Mouse (Mus musculus) granulocyte monocyte progenitor cell, adult 5-6 weeks (primary cell): Measurements from ENCODE around the gene Hcn3. TPM values are rescaled to one million over a fixed set of nuclear protein-coding genes. Genes with fewer than 3 reads are reported as not detected.
A peak's percentile ranks its signal among the peaks of the same experiment; 100 is the strongest.

Source experiments
- ATAC-seq: replicated peaks from 2 replicates; pipeline ENCODE4 v1.8.0; 2016; ENCODE audit warnings: mild to moderate bottlenecking, moderate TSS enrichment, inconsistent platforms; ENCODE audit not compliant: poor library complexity, severe bottlenecking
- total RNA-seq, 2 experiments: library from RNA; stranded (forward) in 1 of 2; stranded (reverse) in 1 of 2; fragments of 200-712, 200-1000 nt in 1 of 2; fragments of >200 nt in 1 of 2; fragmentation: Nextera tagmentation in 1 of 2; gene quantifications; 2 replicates each; pipeline ENCODE4 v1.2.3; 2014 to 2017

The Hcn3 gene
- 0.77 TPM in 1 of 2 replicates, not detected in the other for total RNA-seq (2014; fragmentation: Nextera tagmentation)
- total RNA-seq (2017) = 0.56 and 0.82 TPM in 2 replicates

DNA sequence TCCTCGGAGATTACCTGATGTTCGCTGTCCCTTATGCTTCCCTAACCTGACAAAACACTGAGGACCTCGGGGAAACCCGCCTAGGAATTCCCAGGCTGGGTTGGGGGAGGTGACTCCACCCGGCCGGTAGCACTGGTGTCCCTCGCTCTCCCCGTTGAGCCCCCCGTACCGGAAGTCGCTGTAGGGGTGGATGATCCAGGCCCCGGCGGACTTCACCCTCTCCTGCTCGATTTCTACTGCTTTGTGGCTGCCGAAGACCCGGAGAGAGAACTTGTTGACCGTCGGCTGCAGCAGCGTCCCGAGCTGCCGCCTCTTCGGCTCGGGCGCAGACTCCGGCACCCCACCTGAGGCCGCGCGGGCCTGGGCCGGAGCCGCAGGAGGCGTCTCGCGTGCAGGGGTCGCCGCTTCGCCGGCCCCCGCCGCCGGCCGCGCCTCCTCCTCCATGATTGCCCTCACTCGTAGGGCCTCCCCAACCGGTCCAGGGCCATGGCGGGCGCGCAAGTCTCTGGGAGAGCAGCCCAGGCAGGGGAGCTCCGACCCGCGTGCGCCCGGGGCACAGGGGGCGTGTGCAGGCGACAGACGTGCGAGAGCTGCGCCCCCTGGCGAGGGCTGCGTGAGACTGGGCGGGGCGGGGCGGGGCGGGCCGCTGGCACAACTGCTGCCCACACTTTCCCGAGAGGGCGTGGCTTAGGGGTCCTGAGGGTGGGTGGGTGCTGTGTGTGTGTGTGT is at the start of gene Hcn3:
Hcn3 (minus strand) TSS at position 581 of the 729 bp plus-strand sequence.
- ATAC-seq = peak; percentile 60

DNA sequence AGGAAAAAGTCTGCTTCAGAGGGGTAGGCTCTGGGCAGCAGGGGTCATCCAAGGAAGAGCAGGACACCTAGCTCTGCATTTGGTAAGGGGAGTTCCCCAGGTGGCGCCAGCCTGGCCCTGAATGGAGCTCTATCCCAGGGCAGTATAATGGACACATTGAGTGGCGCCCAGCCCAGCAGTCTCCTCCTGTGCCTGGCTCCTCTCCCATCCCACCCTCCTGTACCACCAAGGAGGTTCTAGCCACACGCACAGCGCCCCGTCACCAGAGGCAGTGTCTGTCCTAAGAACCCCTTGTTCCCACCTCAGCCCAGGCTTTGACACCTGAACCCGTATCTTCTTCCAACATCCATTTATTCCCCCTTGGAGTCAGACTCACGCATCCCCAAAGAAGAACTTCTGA is 49.7 kb upstream of the Hcn3 start:
- ATAC-seq = no peak

DNA sequence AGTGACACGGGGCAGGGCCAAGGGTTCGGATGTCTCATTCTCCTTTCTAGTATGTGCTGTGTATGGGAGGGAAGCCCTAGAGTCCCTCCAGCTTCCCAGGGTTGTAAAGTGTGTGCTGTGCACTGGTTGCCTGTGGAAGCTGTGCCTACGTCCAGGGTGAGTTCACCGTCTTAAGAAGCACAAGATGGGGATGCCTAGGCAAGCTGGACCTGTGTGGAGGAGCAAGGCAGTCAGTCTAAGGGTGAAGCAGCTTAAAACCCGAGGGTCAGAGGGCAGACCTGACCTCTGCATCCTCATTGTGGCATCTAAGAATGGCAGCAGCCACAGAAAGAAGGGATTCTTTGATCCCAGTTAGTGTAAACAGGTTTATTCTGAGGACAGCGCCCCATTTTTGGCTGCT is 48.7 kb upstream of the Hcn3 start:
- no peak for ATAC-seq

DNA sequence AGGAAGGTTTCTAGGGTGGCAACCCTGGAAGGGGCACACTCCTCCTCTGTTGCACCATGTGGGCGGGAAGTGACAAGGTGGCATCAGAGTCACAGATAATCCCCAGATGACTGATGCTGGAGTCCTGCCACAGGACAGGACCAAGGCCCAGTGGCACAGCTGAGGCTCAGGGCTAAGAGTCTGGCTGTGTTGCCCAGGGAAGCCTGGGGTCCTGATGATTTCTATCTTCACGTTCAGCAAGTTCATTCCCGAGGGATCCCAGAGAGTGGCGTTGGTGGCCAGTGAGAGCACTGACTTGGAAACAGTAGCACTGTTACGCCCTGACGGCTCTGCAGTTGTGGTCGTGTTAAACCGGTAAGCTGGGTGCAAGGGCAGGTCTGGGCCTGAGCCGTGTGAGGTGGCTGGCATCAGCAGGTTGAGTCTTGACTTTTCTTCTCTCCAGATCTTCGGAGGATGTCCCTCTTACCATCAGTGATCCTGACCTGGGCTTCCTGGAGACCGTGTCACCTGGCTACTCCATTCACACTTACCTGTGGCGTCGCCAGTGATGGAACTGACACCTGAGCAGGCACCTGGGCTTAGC is 48.2 kb upstream of the Hcn3 start:
- ATAC-seq = no peak

DNA sequence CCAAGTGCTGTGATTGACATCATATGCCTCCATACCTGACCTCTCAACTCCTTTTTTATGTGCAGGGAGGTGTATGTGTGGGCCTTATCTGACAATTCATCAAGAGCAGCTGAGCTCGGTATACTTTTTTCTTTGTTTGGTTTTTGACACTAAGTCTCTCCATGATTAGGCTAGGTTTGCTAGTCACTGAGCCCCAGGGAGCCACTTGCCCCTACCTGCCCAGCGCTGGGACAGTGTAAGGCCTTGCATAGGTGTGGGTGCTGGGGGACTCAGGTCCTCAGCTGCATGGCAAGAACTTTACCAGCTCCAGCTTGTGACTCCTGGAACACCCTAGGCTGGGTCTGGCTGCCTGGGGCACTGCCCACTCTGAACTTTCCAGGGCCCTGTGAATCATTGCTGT is 46.7 kb upstream of the Hcn3 start:
- ATAC-seq = no peak

DNA sequence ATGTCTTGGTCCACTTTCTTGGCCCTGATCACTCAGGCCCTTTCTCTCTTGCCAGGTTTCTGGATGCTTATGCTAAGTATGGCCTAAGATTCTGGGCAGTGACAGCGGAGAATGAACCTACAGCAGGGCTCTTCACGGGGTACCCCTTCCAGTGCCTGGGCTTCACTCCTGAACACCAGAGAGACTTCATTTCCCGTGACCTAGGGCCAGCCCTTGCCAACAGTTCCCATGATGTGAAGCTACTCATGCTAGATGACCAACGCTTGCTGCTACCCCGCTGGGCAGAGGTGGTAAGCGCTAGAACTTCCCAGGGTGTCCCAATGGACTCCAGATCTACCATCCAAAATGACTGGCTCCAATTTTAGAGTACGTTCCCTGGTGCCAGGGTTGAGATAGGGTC is 46.1 kb upstream of the Hcn3 start:
- no peak for ATAC-seq

DNA sequence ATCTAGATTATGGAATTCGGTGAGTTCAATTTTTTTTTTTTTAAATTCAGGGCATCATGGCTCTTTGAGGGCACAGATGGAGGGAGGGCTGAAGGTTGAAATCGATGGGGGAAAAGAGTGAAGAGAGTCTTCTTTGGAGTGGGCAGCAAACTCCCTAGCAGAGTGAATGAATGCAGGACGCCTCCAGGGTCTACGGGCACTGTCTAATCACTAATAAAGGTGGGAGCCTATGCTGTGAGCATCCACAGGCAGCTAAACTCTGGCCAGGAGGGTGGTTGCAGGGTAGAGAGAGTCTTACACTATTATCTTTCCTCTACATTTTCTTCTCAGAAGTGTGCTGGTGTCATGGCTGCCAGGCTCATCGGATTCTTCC is 43.1 kb upstream of the Hcn3 start:
- ATAC-seq = no peak

DNA sequence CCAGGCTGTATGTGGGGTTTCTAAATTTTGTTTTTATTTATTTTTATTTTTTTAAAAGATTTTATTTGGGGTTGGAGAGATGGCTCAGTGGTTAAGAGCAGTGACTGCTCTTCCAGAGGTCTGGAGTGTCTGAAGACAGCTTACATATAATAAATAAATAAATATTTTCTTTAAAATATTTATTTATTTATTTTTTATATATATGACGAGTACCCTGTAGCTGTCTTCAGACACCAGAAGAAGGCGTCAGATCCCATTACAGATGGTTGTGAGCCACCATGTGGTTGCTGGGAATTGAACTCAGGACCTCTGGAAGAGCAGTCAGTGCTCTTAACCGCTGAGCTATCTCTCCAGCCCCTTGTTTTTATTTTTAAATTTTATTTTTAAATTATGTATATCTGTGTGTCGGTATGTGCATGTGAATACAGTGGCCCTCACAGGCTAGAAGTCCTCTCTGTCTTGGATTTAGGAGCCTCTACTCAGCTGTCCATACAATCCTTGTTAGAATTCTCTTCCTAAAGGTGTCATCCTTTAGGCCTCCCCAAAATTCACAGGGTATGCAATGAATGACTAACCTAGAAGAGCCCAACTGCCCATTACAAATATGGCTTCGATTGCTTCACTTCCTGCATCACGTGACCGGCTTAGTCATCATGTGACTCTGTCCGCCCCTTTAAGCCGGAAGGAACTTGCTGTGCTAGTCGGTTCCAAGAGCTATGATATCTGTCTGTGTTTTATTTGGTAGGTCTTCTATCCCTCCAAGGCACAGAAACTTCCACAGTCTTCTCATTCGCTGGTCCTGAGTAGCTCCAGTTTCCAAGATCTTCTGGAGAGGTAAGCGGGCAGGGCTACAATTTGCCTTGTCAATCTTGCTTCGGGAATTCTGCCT is 42.5 kb upstream of the Hcn3 start, which contains the start of gene Gba:
Gba (plus strand) TSS at position 676 of the 889 bp plus-strand sequence.
- peak; percentile 77 for ATAC-seq

DNA sequence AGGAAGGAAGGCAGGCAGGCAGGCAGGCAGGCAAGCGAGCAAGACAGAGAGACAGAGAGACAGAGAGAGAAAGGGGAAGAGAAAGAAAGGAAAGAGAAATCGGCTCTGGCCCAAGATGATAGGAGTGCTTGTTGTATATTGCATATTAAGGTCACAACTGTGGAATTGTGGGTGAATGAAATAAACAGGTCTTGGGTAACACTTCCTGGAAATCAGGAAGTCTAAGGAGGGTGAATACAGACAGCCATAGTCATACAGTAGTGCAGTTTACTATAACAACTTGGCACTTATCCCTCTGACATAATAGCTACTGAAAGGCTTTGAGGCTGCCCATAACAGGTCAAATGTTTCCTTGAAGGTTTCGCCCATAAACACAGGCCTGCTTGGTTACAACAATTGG is 39.8 kb upstream of the Hcn3 start:
- peak; percentile 50 for ATAC-seq

DNA sequence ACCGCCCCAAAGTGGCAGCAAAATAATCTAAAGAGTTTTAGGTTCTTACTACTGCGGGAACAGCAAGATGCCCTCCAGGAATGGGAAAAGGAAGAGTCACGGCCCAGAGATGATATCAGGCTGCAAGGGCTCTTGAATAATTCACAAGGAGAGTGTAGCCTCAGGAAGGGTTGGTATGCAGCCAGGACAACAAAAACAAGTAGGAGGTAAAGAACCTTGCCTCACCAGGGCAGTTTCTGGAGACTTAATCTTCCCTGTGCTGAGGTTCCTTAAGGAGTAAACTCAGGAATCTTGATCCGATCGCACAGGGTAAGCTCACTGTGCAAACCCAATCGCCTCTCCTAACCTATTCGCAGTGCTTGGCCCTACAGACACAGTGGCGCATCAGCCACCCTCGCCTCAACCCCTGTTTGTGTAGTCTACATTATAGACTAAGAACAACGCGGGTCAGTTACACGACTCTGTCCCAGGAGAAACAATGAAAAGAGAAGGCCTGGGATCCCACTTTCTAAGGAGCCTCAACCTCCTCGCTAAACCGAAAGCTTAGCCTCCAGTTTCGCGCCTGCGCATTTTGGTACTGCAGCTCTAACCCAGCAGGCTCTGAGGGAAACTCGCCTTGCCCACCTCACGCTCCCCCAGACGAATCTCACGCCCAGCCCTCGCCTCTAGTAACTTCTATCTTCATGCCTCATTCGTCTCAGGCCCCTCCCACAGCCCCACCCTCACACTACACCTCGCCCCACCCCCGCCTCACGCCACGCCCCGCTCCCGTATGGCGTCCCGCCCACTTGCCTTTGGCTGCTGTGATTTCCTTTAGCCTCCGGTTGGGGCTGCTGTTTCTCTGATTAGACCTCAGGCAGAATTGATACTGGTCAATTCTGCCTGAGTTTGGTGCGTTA is 36.2 kb upstream of the Hcn3 start:
- peak; percentile 96 for ATAC-seq

DNA sequence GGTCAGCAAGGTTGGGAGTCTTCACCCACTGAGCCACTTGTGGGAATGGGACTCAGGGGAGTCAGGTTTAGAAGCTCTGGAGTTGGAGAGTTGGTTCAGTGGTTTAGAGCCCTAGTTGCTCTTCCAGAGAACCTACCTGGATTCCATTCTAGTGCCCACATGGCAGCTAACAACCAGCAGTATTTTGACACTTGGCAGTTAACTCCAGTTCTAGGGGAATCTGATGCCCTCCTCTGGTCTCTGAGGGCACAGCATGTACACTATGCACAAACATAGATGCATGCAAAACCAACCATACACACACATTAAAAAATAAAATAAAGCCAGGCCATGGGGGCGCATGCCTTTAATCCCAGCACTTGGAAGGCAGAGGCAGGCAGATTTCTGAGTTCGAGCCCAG is 33.9 kb upstream of the Hcn3 start:
- no peak; the same call in 1 of the 2 replicates for ATAC-seq

DNA sequence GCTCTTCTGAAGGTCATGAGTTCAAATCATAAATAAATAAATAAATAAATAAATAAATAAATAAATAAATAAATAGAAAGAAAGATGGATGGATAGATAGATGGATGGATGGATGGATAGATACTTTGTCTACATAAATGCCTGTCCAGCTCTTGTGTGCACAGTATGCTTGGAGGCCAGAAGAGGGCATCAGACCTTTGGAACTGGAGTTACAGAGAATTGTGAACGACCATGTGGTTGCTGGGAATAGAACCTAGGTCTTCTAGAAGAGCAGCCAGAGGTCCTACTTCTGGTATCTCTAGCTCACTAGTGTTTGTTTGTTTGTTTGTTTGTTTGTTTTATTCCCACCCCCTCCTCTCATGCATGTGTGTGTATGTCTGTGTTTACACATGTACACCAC is 33.4 kb upstream of the Hcn3 start:
- ATAC-seq = no peak

DNA sequence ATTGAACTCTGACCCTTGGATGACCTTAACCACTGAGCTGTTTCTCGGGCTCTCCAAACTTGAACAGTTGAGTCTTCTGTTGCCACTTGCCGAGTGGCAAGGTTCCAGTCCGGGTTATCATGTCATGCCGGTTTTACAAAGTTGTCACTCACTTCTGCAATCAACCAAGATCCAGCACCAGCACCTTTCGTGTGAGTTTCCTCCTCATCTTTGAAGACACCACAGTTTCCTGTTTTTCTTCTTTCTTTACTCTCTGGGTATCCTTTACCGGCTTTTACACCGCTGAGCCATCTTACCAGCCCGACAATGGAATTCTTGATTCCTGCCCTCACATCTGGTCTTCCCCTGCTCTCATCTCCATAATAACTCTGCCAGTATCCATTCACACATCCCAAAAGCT is 30.4 kb upstream of the Hcn3 start:
- ATAC-seq = peak; percentile 44; the same call in 1 of the 2 replicates

DNA sequence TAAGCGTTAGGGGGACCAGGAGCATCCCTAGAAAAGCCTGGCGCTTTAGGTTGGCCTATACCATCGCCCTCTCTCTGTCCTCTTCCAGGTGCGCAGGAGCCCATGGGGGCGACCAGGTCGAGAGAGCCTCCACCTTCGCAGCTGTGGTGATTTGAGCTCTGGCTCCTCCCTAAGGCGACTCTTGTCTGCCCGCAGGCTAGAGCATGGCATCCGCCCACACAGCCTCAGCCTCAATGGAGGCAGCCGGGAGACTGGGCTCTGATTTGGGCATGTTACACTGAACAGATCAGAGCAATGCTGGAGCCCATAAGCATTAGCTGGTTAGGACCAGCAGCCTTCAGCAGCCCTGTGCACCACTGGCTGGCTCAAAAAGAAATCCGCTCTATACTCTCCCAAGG is 28.5 kb upstream of the Hcn3 start:
- no peak for ATAC-seq

DNA sequence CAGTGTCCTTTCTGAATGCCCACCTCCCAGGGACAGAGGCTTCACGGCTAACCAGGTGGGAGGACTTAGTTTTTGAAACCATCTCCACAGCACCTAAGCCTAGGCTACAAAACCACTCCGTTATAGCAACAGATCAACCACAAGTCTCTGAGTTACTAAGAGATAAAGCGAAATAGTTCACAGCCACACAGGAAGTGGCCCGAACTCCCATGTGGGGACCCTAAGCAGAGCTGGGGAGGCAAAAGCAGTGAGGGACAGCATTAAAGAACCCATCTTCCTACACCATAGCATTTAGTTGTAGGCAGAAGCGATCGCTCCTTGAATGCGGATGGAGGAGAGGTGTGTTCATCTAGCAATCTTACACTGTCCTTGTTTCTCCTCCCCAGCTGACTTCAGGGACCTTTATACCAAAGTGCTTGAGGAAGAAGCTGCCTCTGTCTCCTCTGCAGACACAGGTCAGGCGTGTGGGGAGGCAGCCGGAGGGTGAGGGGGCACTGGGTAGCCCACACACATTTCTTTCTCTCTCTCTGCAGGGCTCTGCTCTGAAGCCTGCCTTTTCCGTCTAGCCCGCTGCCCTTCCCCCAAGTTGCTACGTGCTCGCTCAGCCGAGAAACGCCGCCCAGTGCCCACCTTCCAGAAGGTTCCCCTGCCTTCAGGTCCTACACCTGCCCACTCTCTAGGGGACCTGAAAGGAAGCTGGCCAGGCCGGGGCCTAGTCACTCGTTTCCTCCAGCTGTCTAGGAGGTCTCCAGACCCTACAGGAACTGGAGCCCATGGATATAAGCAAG is 27.9 kb upstream of the Hcn3 start:
- no peak for ATAC-seq

DNA sequence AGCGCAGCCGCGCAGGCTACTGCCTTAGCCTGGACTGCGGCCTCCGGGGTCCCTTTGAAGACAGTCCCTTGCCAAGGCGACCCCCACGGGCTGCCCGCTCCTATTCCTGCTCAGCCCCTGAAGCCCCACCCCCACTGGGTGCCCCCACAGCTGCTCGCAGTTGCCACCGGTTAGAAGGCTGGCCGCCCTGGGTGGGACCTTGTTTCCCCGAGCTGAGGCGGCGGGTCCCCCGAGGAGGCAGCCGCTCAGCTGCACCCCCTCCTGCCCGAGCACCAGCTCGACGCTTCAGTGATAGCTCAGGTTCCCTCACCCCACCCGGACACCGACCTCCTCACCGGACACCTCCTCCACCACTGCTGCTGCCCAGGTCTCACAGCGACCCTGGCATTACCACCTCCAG is 27.2 kb upstream of the Hcn3 start:
- ATAC-seq = no peak

DNA sequence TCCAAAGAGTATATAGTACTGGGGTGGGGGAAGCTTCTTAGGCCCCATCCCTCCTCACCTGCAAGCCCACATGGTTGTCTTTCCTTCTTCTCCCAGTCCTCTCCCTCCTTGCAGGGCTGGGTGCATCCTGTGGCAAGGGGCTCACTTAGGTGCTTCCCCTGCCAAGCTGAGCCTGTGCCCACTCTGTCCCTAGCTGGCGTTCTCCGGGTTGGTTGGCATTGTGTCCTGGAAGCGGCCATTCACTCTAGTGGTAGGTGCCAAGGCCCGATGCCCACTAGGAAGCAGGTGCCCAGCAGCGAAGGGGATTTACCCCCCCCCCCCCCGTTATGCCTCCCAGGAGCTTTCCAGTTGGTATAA is 23.9 kb upstream of the Hcn3 start:
- no peak for ATAC-seq

DNA sequence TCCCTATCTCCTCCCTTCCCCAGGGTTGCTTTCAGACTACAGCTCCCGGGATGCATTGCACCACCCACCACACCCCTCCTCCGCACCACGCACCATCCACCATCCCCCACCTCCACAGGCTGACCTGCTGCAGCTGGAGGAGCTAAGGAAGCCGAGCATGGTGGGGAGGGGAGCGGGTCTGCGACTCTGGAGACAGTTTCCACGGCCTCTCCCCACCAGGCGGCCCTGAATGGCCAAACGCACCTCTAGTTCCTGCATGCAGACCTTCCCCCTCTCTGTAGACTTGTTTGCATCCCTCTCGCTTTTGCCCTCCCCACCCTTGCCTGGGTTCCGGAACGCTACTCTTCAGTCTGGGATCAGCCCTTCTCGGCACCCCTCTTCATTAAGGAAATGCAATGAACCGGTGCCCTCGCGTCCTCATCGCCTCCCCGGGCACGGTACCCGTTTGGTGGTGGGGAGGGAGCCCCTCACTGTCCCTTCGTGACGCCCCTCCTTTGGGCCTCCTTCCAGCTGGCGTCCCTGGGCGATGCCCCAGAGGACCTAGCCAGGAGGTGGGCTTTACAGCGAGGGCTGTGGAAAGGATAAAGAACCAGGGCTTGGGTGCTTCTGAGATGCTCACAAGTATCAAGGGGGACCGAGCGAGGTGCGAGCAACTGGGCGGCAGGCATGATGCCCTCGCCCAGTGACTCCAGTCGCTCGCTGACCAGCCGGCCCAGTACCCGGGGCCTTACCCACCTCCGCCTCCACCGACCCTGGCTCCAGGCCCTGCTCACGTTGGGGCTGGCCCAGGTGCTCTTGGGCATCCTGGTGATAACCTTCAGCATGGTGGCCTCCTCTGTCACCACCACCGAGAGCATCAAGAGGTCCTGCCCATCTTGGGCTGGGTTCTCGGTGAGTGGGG is 23.3 kb upstream of the Hcn3 start, which contains the start of gene Fam189b:
Fam189b (plus strand) TSS at position 86 of the 901 bp plus-strand sequence.
- peak; percentile 83 for ATAC-seq
